Mouse (Mus musculus) central nervous system, embryonic 14 days (tissue): ENCODE results near the gene Mettl25. TPM values are rescaled to one million over a fixed set of nuclear protein-coding genes. Genes with fewer than 3 reads are reported as not detected.

Experiments
- polyA plus RNA-seq: library from polyadenylated mRNA; depleted of rRNA; stranded (reverse); fragments of >200 nt; gene quantifications from 2 replicates; pipeline ENCODE4 v1.2.3, GENCODE M21; 2012; rRNA removed

Mettl25 gene
- polyA plus RNA-seq: 16.3 and 19.0 TPM in 2 replicates

DNA sequence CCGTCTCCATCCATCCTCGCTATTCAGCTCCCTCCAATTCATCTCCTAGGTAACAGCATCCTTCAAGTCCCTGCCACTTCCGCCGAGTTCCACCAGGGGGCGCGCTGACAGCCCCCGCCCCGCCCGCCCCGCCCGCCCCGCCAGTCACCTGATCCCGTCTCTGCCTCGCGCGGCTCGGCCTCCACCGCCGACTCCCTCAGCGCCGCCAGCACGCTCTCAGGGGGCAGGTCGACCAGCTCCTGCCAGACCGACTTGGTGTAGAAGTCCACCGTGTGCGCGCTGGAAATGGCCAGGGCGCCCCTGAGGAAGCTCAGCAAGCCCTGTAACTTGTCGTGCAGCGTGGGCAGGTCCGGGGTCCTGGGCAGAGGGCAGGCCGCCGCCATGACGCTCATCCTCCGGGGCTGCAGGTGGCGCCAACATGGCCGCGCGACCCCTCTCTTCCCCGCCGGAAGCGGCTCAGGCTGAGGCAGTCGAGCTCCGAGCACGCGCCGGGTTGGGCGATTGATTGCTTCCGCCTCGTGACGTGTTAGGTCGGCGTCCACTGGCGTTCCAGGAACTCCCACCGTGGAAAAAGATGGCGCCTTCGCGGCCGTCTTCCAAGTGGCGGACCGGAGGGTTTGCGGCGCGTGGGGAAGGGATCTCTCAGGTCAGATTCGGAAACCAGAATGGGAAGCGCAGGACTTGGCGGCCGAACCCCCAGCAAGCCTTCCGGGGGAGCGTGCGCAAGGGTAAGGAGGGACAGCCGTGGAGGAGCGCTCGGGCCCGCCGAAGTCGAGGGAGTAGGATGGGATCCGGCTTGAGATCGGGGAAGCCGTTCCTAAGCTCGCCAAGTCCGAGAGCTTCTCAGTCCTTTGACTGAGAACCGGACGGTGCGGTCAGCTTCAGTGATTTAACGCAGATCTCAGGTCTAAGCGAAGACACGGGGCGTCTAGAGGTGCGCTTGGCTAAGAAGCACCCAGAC lies at the start of gene Mettl25, which contains the start of gene Ccdc59:
TSS of gene Mettl25 (minus strand) at position 453 of the 961 bp plus-strand sequence.
TSS of gene Ccdc59 (plus strand) at position 140 of the 961 bp plus-strand sequence.

Other genes with a start within 250 kb of the Mettl25 start
- 27.9 and 28.7 TPM in 2 replicates for gene Ccdc59, start 313 bp downstream of the Mettl25 start, polyA plus RNA-seq